Mouse (Mus musculus) cerebellum, adult 11 months (tissue): ENCODE results near the gene Olfr525.

Experiments used
- DNase-seq: peaks from one replicate; pipeline ENCODE4 v3.0.0; 2022

The Olfr525 gene

GRCm38 (mm10) chr7:140320558-140320957 is at the start of gene Olfr525:
Olfr525 (plus strand) TSS chr7:140320858.
- DNase-seq: no peak

GRCm38 (mm10) chr7:140295746-140296145 is 24.9 kb upstream of the Olfr525 start:
- DNase-seq: no peak

- DNase-seq: no peak
These were observed 23.8 kb upstream of the Olfr525 start for GRCm38 (mm10) chr7:140296876-140297275.

- DNase-seq: no peak
These were observed 21.2 kb upstream of the Olfr525 start for GRCm38 (mm10) chr7:140299416-140299815.

DNA sequence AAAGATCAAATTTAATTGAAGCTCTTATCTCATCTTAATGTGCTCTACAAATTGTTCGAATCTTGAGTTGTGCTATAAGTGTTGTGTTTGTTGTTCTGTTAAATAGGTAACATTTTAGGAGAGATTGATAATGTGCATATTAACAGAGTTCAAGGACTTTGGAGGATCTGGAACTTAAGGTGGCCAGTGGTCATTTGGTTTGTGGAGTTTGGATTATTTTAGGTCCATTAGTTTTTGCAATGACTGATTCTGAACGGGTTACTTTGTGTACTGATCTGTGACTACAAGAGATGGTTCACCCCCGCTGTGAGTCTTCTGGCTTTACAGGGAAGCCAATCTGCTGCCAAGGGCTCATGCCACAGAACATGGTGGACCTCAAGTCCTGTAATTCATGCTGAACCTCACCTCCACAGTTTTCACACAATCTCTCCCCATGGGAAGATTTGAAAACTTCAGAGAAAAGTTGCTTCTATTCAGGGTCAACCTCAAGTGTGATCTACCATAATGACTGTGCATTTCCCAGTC is 735 bp upstream of the Olfr525 start:
- DNase-seq: no peak

DNA sequence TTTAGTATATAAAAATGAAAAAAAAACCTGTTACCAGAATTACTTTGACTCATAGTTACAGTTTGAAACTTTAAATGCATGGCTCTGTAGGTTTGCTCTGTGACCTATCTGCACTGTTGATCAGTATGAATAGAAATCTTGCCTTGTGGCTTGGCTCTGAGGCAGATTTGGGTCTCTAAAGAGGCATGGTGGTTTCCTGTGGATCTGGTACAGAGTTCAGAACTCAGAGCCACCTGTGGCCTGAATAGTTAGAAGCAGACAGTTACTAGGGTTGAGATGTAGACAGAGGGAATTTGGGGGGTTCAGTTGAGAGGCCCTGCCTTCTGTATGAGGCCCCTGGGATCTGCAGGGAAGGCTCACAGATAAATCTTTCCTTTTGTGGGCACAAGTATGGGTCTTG is 477 bp downstream of the Olfr525 start:
- DNase-seq: no peak

DNA sequence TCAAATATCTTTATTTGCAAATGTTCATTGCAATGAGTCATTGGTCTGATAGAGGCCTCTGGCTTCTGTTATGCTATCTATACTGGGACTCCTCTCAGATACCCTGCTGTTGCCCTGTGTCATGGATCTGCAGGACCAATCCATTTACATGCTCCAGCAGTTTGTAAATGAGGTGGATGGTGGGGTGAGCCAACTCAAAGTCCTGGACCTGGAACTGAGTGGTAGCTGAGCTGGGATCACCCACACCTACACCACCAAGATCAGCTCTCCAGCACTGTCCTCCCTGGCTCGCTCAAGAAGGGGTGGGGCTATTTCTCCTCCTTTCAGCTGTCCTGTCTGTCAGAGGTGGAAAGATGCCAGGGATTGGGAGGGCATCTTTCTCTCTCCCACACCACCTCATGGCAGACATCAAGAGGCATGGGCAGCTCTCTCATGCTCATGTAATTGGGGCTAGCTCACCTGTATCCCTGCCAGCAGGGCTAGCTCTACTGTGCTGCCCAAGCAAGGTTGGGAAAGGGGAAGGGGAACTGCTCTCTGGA is 9.2 kb downstream of the Olfr525 start:
- DNase-seq: no peak

- DNase-seq: no peak
These were observed 13.1 kb downstream of the Olfr525 start, which contains the start of gene Olfr527 for GRCm38 (mm10) chr7:140333717-140334116. Olfr527 (plus strand) TSS chr7:140334017.

DNA sequence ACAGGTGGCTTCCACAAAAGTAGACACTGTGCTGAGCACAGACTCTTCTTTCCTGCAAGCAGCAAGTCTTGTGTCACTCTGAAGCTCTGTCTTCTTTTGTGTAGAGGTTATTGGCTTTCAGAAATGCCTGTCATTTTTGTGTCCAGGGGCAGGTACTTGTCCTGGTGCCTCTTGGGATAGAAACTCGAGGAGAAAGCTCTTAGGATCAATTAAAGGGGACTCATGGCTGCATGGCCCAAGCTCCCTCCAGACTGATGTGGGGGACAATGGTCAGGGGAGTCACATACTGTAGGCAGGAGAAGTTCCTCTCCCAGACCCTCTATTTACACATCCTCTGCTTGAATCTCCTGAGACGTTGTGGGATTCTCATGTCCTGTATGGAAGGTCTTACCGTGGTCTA is 40.9 kb downstream of the Olfr525 start, which contains the start of gene Olfr60:
Olfr60 (minus strand) TSS at position 101 of the 400 bp plus-strand sequence.
- no peak for DNase-seq

- no peak for DNase-seq
These were observed 53.6 kb downstream of the Olfr525 start for GRCm38 (mm10) chr7:140374300-140374699.

- DNase-seq: no peak
These were observed 55.6 kb downstream of the Olfr525 start, which contains the start of gene Olfr530 for GRCm38 (mm10) chr7:140376231-140376630. Olfr530 (minus strand) TSS chr7:140376331.

GRCm38 (mm10) chr7:140376911-140377310 is 56.3 kb downstream of the Olfr525 start:
- DNase-seq: no peak
